Mouse (Mus musculus): Measurements from ENCODE around the gene Gm21767. TPM values are rescaled to one million over a fixed set of nuclear protein-coding genes. Genes with fewer than 3 reads are reported as not detected.
"Not testable (repeated sequence)": the region's sequence is repeated elsewhere in the genome, so short reads cannot be mapped to it uniquely, and the experiment has no call there.

Gm21767 gene
- total RNA-seq (2014; rRNA removed) (not detected in 2 replicates), polyA plus RNA-seq (2015; fragmentation: Nextera tagmentation; extraction: Ambion mirVana) (not detected in 2 replicates)

DNA sequence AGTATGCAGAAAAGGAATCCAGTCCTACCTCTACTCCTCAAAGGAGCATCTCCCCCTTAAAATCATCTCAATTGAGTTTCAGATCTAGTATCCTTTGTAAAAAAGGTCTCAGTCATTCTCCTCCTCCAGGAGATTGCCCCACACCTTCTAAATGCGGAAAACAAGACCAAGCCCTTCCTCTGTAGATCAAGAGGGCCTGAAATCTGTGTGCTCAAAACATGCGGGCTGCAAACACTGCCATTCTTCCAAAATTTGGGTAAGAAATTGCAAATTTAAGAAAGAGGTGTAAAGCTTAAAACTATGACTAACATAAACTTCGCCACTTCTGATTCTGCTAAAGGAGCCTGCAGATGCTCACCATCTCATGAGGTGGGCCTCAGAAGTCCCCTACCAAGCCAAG, at the start of gene Gm21767:
Gm21767 (plus strand) TSS at position 301 of the 400 bp plus-strand sequence.
- not testable (repeated sequence) for H3K36me3 ChIP-seq (ENCODE audit: insufficient read depth, low read length); H3K27ac ChIP-seq; H3K9ac ChIP-seq (replicated peaks; ENCODE audit: low read length); H3K4me3 ChIP-seq (ENCODE audit: low read length); ATAC-seq; H3K9me3 ChIP-seq (ENCODE audit: low read length); H3K4me1 ChIP-seq (ENCODE audit: insufficient read depth, low read length); H3K27me3 ChIP-seq (ENCODE audit: insufficient read depth, low read length); H3K4me2 ChIP-seq (ENCODE audit: low read depth, low read length); DNase-seq (ENCODE audit: low spot score)
- no CpG with 5 or more reads among the region's 3 CpGs for WGBS
